7 mouse cellular contexts compared by ENCODE assay signal in genomic region chr6:82909136-82909855, GRCm38 (mm10). TPM values are rescaled to one million over a fixed set of nuclear protein-coding genes. Genes with fewer than 3 reads are reported as not detected.
DNase-seq lines count a peak whose midpoint lies in the region; ATAC-seq and TF ChIP-seq lines count a peak whose summit lies in the region.

No protein-coding gene starts in this region.

- no peak overlapping the region for H3K4me3 ChIP-seq in limb, embryonic 14.5 days (replicated peaks; ENCODE audit: low read length)
- H3K4me3 ChIP-seq in limb, embryonic 10.5 days = no peak overlapping the region
- H3K4me3 ChIP-seq in G1E (ENCODE audit: low read depth, low read length) = no peak overlapping the region
- no peak overlapping the region for H3K4me3 ChIP-seq in embryonic fibroblast, embryonic 13.5 days (ENCODE audit: insufficient read depth, low read length)
- no peak overlapping the region for H3K4me3 ChIP-seq in lung, adult 2 months (replicated peaks; ENCODE audit: extremely low read depth, low read depth, low read length)

- WGBS in limb, embryonic 14.5 days = 62% methylated on average over 14 of the region's 14 CpGs
- 67% methylated on average over 14 of the region's 14 CpGs for WGBS in limb, embryonic 10.5 days
- 35% methylated on average over 14 of the region's 14 CpGs for WGBS in lung, adult 2 months

- peak; percentile 32 for DNase-seq in limb, embryonic 14.5 days (ENCODE audit: low spot score)
- no peak for DNase-seq in limb, embryonic 10.5 days (ENCODE audit: low spot score)
- peak; percentile 22 for DNase-seq in G1E (ENCODE audit: low spot score)
- peak; percentile 83 for DNase-seq in adrenal gland, postnatal 14 days
- DNase-seq in lung, adult 2 months = no peak
- peak; percentile 50 for DNase-seq in skeletal muscle tissue, adult 2 months (ENCODE audit: low read depth, low spot score)

- ATAC-seq in limb, embryonic 14.5 days (ENCODE audit: low FRiP score, low read depth) = no peak
- peak; percentile 74 for ATAC-seq in G1E (ENCODE audit: extremely low read depth, insufficient number of reproducible peaks, low FRiP score, poor library complexity, severe bottlenecking)

- peak; percentile 32; the same call in 1 of the 2 replicates for TF ChIP-seq CTCF in G1E (IDR thresholded peaks at IDR 0.05; ENCODE audit: low read depth, low read length)
- TF ChIP-seq CTCF in embryonic fibroblast, embryonic 13.5 days (IDR thresholded peaks at IDR 0.05; ENCODE audit: borderline replicate concordance, insufficient read depth, low read length) = 0 out of 2 replicates have a peak, but pooled peaks have one; percentile 7
- TF ChIP-seq CTCF in lung, adult 2 months (IDR thresholded peaks at IDR 0.05; ENCODE audit: insufficient read depth, low read length) = peak; percentile 16; the same call in 1 of the 2 replicates

- H3K4me1 ChIP-seq in limb, embryonic 14.5 days (ENCODE audit: control insufficient read depth, insufficient read depth, low read length) = no peaks in the 10 kb centered on the region
- H3K4me1 ChIP-seq in limb, embryonic 10.5 days = no peaks in the 10 kb centered on the region
- H3K4me1 ChIP-seq in G1E (ENCODE audit: insufficient read depth, low read depth, low read length) = peaks cover 13% of the 10 kb centered on the region
- peaks cover 7% of the 10 kb centered on the region; the same call in 1 of the 2 replicates for H3K4me1 ChIP-seq in embryonic fibroblast, embryonic 13.5 days (ENCODE audit: control insufficient read depth, insufficient read depth, low read length)
- 0 out of 2 replicates have a peak, but pooled peaks cover 4% of the 10 kb centered on the region for H3K4me1 ChIP-seq in lung, adult 2 months (ENCODE audit: control insufficient read depth, insufficient read depth, low read length)

- no peak for TF ChIP-seq POLR2A in limb, embryonic 14.5 days (IDR thresholded peaks at IDR 0.05; ENCODE audit: borderline replicate concordance, extremely low read depth, insufficient read depth, insufficient read length)
- no peak for TF ChIP-seq POLR2A in embryonic fibroblast, embryonic 13.5 days (IDR thresholded peaks at IDR 0.05; ENCODE audit: low read depth, low read length)
- no peak for TF ChIP-seq POLR2A in lung, adult 2 months (IDR thresholded peaks at IDR 0.05; ENCODE audit: borderline replicate concordance, extremely low read depth, low read depth, low read length)

- H3K9ac ChIP-seq in limb, embryonic 14.5 days (ENCODE audit: low read depth, low read length, severe bottlenecking) = no peak overlapping the region

- H3K9me3 ChIP-seq in limb, embryonic 14.5 days (ENCODE audit: control insufficient read depth, low read length) = no peaks in the 10 kb centered on the region
- no peaks in the 10 kb centered on the region for H3K9me3 ChIP-seq in limb, embryonic 10.5 days (replicated peaks)
- H3K9me3 ChIP-seq in G1E (replicated peaks) = no peaks in the 10 kb centered on the region

- H3K4me2 ChIP-seq in limb, embryonic 14.5 days (replicated peaks; ENCODE audit: low read depth, low read length, severe bottlenecking) = no peak overlapping the region

- no peaks in the 10 kb centered on the region for H3K36me3 ChIP-seq in limb, embryonic 14.5 days (ENCODE audit: control insufficient read depth, insufficient read depth, low read length)
- H3K36me3 ChIP-seq in limb, embryonic 10.5 days = no peaks in the 10 kb centered on the region
- H3K36me3 ChIP-seq in G1E (replicated peaks) = no peaks in the 10 kb centered on the region

- no peaks in the 10 kb centered on the region for H3K27me3 ChIP-seq in limb, embryonic 14.5 days (ENCODE audit: control insufficient read depth, insufficient read depth, low read length)
- H3K27me3 ChIP-seq in limb, embryonic 10.5 days (ENCODE audit: low read depth, poor library complexity, severe bottlenecking) = no peaks in the 10 kb centered on the region
- H3K27me3 ChIP-seq in G1E (ENCODE audit: insufficient read depth, low read length) = peaks cover 16% of the 10 kb centered on the region

- no peak overlapping the region for H3K27ac ChIP-seq in limb, embryonic 14.5 days (replicated peaks; ENCODE audit: low read depth, low read length)
- no peak overlapping the region for H3K27ac ChIP-seq in limb, embryonic 10.5 days
- peak overlapping the region; percentile 97 for H3K27ac ChIP-seq in embryonic fibroblast, embryonic 13.5 days (ENCODE audit: insufficient read depth, low read length)

RNA-seq across cellular contexts. Expression of gene Sema4f, which starts 30.3 kb away (rescaled TPM):
- 3.2 and 3.9 TPM in 2 replicates for polyA plus RNA-seq in limb, embryonic 14.5 days (2012; rRNA removed)
- polyA plus RNA-seq in limb, embryonic 14.5 days (2014; fragmentation: Nextera tagmentation; extraction: Ambion mirVana) = 1.1 and 2.2 TPM in 2 replicates
- 0.83 and 1.9 TPM in 2 replicates for polyA plus RNA-seq in limb, embryonic 10.5 days (2016; fragmentation: Nextera tagmentation; extraction: Ambion mirVana)
- not detected in 2 replicates for total RNA-seq in G1E (2014; fragmentation: Nextera tagmentation)
- total RNA-seq in G1E (2017) = 0.11 TPM in 1 of 2 replicates, not detected in the other
- polyA plus RNA-seq in G1E (2012) = not detected in 2 replicates
- 0.48 and 1.8 TPM in 2 replicates for total RNA-seq in adrenal gland, postnatal 14 days (2021)
- 1.3 and 2.7 TPM in 2 replicates for polyA plus RNA-seq in embryonic fibroblast, embryonic 13.5 days (2011; ENCODE audit: insufficient read length, low read depth, missing spikeins)
- 15.3 and 18.3 TPM in 2 replicates for polyA plus RNA-seq in lung, adult 2 months (2012; rRNA removed)

RNA-seq across cellular contexts. Expression of gene M1ap, which starts 37.4 kb away (rescaled TPM):
- polyA plus RNA-seq in limb, embryonic 14.5 days (2012; rRNA removed) = 0.32 and 0.70 TPM in 2 replicates
- polyA plus RNA-seq in limb, embryonic 14.5 days (2014; fragmentation: Nextera tagmentation; extraction: Ambion mirVana) = 0.17 and 0.67 TPM in 2 replicates
- polyA plus RNA-seq in limb, embryonic 10.5 days (2016; fragmentation: Nextera tagmentation; extraction: Ambion mirVana) = 0.19 and 0.33 TPM in 2 replicates
- total RNA-seq in G1E (2014; fragmentation: Nextera tagmentation) = 6.7 and 12.3 TPM in 2 replicates
- total RNA-seq in G1E (2017) = 3.3 and 3.5 TPM in 2 replicates
- 7.4 and 8.2 TPM in 2 replicates for polyA plus RNA-seq in G1E (2012)
- total RNA-seq in adrenal gland, postnatal 14 days (2021) = not detected in 2 replicates
- 0.78 TPM in 1 of 2 replicates, not detected in the other for polyA plus RNA-seq in embryonic fibroblast, embryonic 13.5 days (2011; ENCODE audit: insufficient read length, low read depth, missing spikeins)
- polyA plus RNA-seq in lung, adult 2 months (2012; rRNA removed) = 2.3 and 3.5 TPM in 2 replicates

Comparison
In these comparisons a context has a peak if more than half of its experiments do, and no peak if none do; other contexts are left out.
1. DNase-seq: peak in limb, embryonic 14.5 days (single experiment), G1E (single experiment), adrenal gland, postnatal 14 days (single experiment) and skeletal muscle tissue, adult 2 months (single experiment); none in limb, embryonic 10.5 days (single experiment) and lung, adult 2 months (single experiment).
2. Peak in every context shown above with its lines, with median percentiles within 50 percentile points of each other: CTCF ChIP-seq.